Mouse (Mus musculus): ENCODE data around the gene Pigc. TPM values are rescaled to one million over a fixed set of nuclear protein-coding genes. Genes with fewer than 3 reads are reported as not detected.

Gene Pigc
- polyA plus RNA-seq, 1 experiment from 2014 or later: 30.1 TPM

DNA sequence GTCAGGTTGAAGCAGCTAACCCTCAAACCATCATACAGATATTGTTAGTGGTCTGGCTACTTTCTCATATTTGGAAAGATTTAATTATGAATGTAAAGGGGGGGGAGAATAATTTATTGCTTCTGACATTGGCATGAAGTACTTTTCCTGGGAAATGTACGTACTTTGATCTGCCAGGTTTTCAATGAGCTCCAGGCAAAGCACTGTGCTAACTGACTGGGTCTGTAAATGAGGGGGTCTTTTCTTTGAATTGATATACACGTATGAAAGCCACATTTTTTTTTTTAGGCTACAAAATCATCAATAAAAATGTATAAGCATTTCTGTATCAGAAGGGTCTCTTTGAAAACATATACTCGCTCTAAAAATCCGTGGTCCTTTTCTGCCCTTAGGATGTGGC, 51.8 kb downstream of the Pigc start:
- H3K9ac ChIP-seq (ENCODE audit: low read length): no peak overlapping the region
- WGBS: 69% methylated on average over 4 of the region's 4 CpGs
- H3K4me1 ChIP-seq (replicated peaks; ENCODE audit: control insufficient read depth, insufficient read depth, low read length): peaks cover 4% of the 10 kb centered on the region; the same call in 1 of the 2 replicates
- H3K4me2 ChIP-seq (ENCODE audit: low read depth, low read length, severe bottlenecking): no peak overlapping the region
- no peak overlapping the region for H3K27ac ChIP-seq (ENCODE audit: low read depth, low read length)
- no peak for DNase-seq (ENCODE audit: low spot score)
- H3K4me3 ChIP-seq (ENCODE audit: low read depth, low read length): no peak overlapping the region
- no peaks in the 10 kb centered on the region for H3K27me3 ChIP-seq (ENCODE audit: control insufficient read depth, insufficient read depth, low read length)
- H3K36me3 ChIP-seq (ENCODE audit: control insufficient read depth, insufficient read depth, low read length): no peaks in the 10 kb centered on the region
- no peak for ATAC-seq (replicated peaks; ENCODE audit: low FRiP score)
- H3K9me3 ChIP-seq (ENCODE audit: control insufficient read depth, low read length): no peaks in the 10 kb centered on the region

Other genes with a start within 250 kb of the Pigc start
- gene Fasl, start 180.7 kb upstream of the Pigc start, polyA plus RNA-seq (2014; fragmentation: Nextera tagmentation; extraction: Ambion mirVana): 0.19 TPM in 1 of 2 replicates, not detected in the other
- 28.2 and 34.0 TPM in 2 replicates for gene Suco, start 92.5 kb upstream of the Pigc start, polyA plus RNA-seq (2014; fragmentation: Nextera tagmentation; extraction: Ambion mirVana)
- not detected in 2 replicates for gene 4930558K02Rik, start 10.4 kb downstream of the Pigc start, polyA plus RNA-seq (2014; fragmentation: Nextera tagmentation; extraction: Ambion mirVana)

Measured in forebrain, embryonic 11.5 days (tissue).